Mouse (Mus musculus) spleen, postnatal 14 days (tissue): Measurements from ENCODE around the gene Fancm.
"Not testable (repeated sequence)": the region's sequence is repeated elsewhere in the genome, so short reads cannot be mapped to it uniquely, and the experiment has no call there.

Source experiments
- DNase-seq, 2 experiments: peaks; one replicate each; pipeline ENCODE4 v3.0.0; 2021 to 2022; ENCODE audit warnings: low spot score in 2 of 2

Gene Fancm

DNA sequence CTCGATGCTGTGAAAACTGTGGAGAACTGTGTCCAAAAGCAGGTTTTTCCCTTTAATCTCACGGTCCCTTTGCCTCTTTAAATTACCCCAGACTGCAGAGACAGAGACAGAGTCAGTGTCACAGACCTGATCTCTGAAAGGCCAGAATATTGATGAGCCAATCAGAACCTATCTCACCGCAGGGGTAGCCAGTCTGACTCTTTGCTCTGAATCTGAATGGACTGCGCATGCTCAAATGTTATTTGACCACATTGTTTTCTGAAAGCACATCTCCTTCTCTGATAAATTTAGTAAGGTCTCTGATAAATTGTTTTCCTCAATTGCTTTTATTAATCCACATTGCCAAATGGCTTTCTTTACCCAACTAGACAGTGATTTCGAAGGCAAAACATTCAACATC lies 44.0 kb downstream of the Fancm start:
- DNase-seq, result no peak

DNA sequence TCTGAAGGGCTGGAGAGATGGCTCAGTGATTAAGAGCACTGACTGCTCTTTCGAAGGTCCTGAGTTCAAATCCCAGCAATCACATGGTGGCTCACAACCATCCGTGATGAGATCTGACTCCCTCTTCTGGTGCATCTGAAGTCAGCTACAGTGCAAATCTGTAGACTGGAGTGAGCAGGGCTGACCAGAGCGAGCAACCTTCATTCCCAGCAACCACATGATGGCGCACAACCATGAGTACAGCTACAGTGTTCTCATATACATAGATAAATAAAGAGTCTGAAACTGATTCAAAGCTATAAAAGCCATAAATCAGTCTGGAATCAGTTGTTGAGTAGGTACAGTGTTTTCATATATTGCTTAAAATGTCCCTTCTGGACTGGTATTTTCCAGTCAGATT lies 60.7 kb downstream of the Fancm start:
- not testable (repeated sequence) for DNase-seq

DNA sequence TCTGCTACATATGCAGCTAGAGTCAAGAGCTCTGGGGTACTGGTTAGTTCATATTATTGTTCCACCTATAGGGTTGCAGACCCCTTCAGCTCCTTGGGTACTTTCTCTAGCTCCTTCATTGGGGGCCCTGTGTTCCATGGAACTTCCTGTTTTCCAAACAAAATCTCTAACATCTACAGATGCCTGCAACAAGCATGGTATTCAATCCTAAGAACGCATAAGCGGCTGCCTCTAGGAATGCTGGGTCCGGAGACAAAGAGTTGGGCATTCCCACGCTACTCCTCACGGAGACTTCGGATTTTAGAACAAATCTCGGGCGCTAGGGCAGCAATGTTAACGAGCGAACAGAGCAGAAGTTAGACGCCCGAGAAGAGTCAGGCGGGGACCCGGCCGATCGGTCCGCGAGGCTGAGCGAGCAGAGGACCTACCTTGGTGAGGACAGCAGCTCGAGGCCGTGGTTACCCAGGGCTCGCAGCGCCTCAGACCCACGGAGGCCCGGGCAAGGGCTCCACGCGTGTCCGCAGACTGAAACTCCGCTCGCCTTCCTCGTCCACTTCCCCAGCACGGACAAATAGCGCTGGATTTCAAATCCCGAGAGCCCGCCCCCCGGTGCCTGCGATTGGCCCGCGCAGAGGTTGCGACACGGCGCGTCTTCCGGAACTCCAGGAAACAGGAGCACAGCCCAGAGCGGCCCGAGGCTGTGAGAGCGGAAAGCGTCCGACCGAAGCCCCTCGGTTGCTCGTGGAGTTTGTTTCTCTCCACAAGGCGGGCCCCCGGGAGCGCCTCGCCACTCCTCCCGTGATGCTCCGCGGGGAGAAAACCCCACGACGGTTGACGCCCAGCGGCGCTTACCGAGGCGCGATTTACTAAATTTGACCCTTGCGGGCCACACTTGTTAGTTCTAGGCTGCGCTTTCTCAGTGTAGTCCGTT lies 96.9 kb downstream of the Fancm start, which contains the start of gene Mis18bp1:
TSS of gene Mis18bp1 (minus strand) at position 584 of the 931 bp plus-strand sequence.
- peak; percentile 86 to 92 for DNase-seq

DNA sequence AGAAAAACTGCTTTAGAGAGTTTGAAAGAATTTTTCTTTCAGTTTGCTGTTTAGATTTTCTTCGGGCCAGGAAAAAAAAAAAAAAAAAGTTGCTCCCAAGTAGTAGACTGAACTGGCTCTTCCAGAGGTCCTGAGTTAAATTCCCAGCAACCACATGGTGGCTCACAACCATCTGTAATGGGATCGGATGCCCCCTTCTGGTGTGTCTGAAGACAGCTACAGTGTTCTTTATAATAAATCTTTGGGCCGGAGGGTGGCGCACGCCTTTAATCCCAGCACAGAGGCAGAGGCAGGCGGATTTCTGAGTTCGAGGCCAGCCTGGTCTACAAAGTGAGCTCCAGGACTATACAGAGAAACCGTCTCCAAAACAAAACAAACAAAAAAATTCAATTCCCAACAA lies 97.6 kb downstream of the Fancm start:
- peak; percentile 27 to 58 for DNase-seq

DNA sequence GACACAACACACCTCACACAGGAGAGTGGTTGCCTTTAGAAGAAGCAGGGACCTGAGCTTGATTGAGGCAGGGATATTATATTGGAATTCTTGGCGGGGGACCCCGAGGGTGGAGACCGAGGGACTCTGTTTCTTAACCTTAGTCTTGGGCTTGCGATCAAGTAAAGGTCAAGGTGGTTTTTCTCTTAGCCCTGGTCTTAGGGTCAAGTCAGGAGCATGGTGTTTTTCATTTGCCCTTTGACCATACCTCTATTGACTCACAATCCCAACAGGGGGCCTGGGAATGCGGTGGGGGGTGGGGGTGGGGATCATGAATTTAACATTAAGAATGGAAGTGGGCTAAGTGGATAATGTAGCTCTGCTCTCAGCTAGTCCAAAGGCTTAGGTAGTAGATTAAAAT lies 98.3 kb downstream of the Fancm start:
- DNase-seq, result no peak
